Mouse (Mus musculus) testis, adult 2 months (tissue): ENCODE data around the gene Dnm2. TPM values are rescaled to one million over a fixed set of nuclear protein-coding genes. Genes with fewer than 3 reads are reported as not detected.

ENCODE experiments used
- H3K27ac ChIP-seq: fragments of 200-500 bp; 2 replicates; pipeline ENCODE4 v1.5.1; 2012; ENCODE audit warnings: low read depth, low read length; ENCODE audit not compliant: control insufficient read depth, insufficient read depth
- H3K27me3 ChIP-seq: fragments of 200-500 bp; 2 replicates; pipeline ENCODE4 v1.6.1; 2012; ENCODE audit warnings: mild to moderate bottlenecking, low read length, moderate library complexity; ENCODE audit not compliant: control insufficient read depth, insufficient read depth
- H3K36me3 ChIP-seq: fragments of 200-500 bp; 2 replicates; pipeline ENCODE4 v1.6.1; 2012; ENCODE audit warnings: mild to moderate bottlenecking, low read length; ENCODE audit not compliant: control insufficient read depth, insufficient read depth
- H3K4me1 ChIP-seq: fragments of 200-500 bp; 2 replicates; pipeline ENCODE4 v1.6.1; 2012; ENCODE audit warnings: low read length; ENCODE audit not compliant: control insufficient read depth, insufficient read depth
- H3K4me3 ChIP-seq: fragments of 200-500 bp; 2 replicates; pipeline ENCODE4 v1.5.1; 2012; ENCODE audit warnings: low read depth, mild to moderate bottlenecking, low read length, moderate library complexity, mixed read lengths; ENCODE audit not compliant: control insufficient read depth
- CTCF ChIP-seq: fragments of 200-500 bp; IDR thresholded peaks from 2 replicates; pipeline ENCODE4 v1.5.1; 2012; ENCODE audit warnings: low read depth, mild to moderate bottlenecking, inconsistent platforms, low read length, moderate library complexity; ENCODE audit not compliant: control insufficient read depth, insufficient read depth, insufficient replicate concordance
- POLR2A ChIP-seq: fragments of 200-500 bp; IDR thresholded peaks from 2 replicates; pipeline ENCODE4 v1.6.1; 2012; ENCODE audit warnings: low read depth, mild to moderate bottlenecking, inconsistent platforms, low read length, moderate library complexity; ENCODE audit not compliant: control insufficient read depth
- polyA plus RNA-seq: library from polyadenylated mRNA; depleted of rRNA; stranded (reverse); fragments of >200 nt; gene quantifications from 2 replicates; pipeline ENCODE4 v1.2.3, GENCODE M21; 2012; rRNA removed

The Dnm2 gene
- polyA plus RNA-seq = 158 and 183 TPM in 2 replicates

DNA sequence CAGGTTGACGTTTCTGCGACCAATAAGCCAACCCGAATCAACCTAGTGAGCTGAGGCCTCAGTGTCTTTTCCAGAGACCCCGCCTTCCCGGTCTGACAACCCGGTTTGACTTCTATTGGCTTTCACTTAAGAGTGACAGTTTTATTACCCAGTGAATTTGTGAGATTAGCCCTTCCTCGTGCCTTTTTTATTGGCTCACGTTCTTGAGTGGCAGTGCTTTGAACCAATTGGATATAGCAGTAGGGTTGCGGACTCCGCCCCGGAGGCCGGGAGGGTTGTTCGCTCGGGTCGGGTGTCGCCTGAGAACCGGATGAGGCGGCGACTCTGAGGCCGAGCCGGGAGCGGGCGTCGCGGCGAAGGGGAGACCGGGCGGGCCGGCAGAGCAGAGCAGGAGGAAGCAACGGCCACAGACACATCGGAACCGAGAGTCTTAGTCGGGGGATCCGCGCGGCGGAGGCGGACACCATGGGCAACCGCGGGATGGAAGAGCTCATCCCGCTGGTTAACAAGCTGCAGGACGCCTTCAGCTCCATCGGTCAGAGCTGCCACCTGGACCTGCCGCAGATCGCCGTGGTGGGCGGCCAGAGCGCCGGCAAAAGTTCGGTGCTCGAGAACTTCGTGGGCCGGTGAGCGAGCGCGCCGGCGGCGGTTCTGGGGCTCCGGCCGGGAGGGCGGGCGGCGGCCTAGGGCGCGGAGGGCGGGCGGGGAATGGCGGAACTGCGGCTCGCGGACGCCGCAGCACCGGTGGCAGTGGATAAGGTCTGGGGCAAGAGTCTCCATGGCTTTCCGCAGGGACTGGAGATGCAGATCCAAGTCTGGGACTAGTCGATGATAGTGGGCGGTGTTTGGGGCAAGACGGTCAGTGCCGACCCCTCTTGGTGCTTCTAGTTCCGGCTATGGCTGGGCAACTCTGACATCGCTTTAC lies at the start of gene Dnm2:
Gene Dnm2, plus strand, starts transcription at position 278 of the 925 bp plus-strand sequence.
- TF ChIP-seq POLR2A (peak; percentile 64), CTCF (no peak)
- Histone ChIP-seq H3K27ac (peak within 1 kb of the TSS; percentile 92), H3K4me3 (peak within 1 kb of the TSS; percentile 97), H3K36me3 (no peaks in the 10 kb centered on the region), H3K4me1 (peaks cover 9% of the 10 kb centered on the region), H3K27me3 (no peaks in the 10 kb centered on the region)

- peaks cover 1% of the 10 kb centered on the region; the same call in 1 of the 2 replicates for H3K36me3 ChIP-seq
These were observed 45.5 kb upstream of the Dnm2 start for GRCm38 (mm10) chr9:21379195-21379594.

GRCm38 (mm10) chr9:21380868-21381267 lies 43.8 kb upstream of the Dnm2 start:
- Histone ChIP-seq H3K4me3 (no peak overlapping the region), H3K36me3 (peaks cover 1% of the 10 kb centered on the region; the same call in 1 of the 2 replicates), H3K27ac (no peak overlapping the region), H3K27me3 (no peaks in the 10 kb centered on the region), H3K4me1 (peaks cover 6% of the 10 kb centered on the region; the same call in 1 of the 2 replicates)
- TF ChIP-seq CTCF = no peak
- TF ChIP-seq POLR2A = no peak

More at GRCm38 (mm10) chr9:21379195-21379594, 45.5 kb upstream of the Dnm2 start:
- H3K4me1 ChIP-seq = peaks cover 8% of the 10 kb centered on the region; the same call in 1 of the 2 replicates
- no peaks in the 10 kb centered on the region for H3K27me3 ChIP-seq
- no peak for TF ChIP-seq CTCF
- TF ChIP-seq POLR2A = no peak
- H3K27ac ChIP-seq = no peak overlapping the region
- H3K4me3 ChIP-seq = no peak overlapping the region

DNA sequence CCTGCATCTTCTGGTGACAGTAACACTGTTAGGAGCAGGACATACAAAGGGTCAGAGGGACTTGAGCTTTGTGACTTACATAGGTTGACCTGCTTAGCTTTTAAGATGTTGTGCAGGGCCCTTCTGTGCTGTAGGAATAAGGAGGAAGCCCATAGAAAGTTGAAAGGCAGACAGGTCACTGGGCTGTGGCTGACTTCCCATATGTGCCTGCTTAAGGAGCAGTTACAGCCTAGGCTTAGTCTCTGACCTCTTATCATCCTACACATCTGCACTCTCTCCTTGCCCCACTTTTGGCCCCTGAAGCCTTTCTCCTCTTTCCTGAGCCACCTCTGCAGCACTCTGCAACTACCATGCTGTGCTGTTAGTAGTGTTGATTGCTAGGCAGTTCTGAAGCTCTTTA lies 40.7 kb upstream of the Dnm2 start:
- TF ChIP-seq POLR2A = no peak
- no peak for TF ChIP-seq CTCF
- Histone ChIP-seq H3K36me3 (peaks cover 1% of the 10 kb centered on the region; the same call in 1 of the 2 replicates), H3K4me1 (peaks cover 3% of the 10 kb centered on the region; the same call in 1 of the 2 replicates)

DNA sequence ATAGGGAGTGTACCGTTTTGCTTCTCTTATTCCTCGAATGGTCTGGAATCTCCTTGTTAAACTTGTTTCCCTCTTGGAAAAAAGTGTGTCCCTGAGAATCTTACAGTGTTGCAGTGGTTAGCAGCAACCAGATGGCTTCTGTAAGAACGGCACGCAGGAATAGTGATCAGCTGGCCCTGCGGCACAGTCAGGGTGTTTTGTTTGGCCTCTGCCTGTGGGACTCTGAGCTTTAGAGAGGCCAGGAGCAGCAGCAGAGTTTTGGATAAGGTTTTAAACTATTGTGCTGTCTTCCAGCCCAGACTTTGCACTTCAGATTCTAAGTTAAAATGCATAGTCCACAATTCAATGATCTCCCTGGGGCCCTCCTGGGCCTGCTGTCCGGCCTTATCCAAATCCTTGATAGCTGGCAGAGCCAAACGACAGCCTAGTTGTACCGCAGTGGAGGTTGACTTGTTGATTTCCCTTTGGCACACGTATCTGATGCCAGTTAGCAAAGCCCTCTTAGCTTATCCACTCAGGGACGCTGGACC lies 32.0 kb upstream of the Dnm2 start:
- no peak overlapping the region for H3K27ac ChIP-seq
- peaks cover 19% of the 10 kb centered on the region for H3K36me3 ChIP-seq
- no peak overlapping the region for H3K4me3 ChIP-seq
- TF ChIP-seq POLR2A (no peak), CTCF (no peak)
- H3K4me1 ChIP-seq = no peaks in the 10 kb centered on the region
- H3K27me3 ChIP-seq = no peaks in the 10 kb centered on the region

More for the DNA sequence above, 40.7 kb upstream of the Dnm2 start:
- Histone ChIP-seq H3K27ac (no peak overlapping the region), H3K27me3 (no peaks in the 10 kb centered on the region), H3K4me3 (no peak overlapping the region)

DNA sequence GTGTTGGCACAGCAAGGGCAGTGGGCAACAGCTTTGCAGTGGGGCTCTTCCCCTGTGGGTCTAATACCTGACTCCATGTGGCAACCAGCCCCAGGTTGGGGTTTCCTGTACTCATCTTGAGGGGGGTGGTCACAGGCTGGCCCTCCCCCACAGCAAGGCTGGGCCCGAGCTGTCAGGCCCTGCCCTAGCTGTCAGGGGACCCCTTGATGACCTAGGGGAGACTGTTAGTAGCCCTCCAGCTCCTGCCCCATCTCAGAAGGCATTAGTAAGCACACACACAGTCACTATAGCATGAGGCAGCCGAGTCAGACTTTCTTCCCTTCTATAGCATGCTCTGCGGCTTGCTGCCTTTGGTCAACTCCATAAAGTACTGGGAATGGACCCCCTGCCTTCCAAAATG lies 29.0 kb upstream of the Dnm2 start:
- H3K4me1 ChIP-seq = no peaks in the 10 kb centered on the region
- H3K4me3 ChIP-seq = no peak overlapping the region
- no peak for TF ChIP-seq CTCF
- no peak for TF ChIP-seq POLR2A
- peaks cover 23% of the 10 kb centered on the region for H3K36me3 ChIP-seq
- H3K27me3 ChIP-seq = no peaks in the 10 kb centered on the region
- H3K27ac ChIP-seq = no peak overlapping the region

DNA sequence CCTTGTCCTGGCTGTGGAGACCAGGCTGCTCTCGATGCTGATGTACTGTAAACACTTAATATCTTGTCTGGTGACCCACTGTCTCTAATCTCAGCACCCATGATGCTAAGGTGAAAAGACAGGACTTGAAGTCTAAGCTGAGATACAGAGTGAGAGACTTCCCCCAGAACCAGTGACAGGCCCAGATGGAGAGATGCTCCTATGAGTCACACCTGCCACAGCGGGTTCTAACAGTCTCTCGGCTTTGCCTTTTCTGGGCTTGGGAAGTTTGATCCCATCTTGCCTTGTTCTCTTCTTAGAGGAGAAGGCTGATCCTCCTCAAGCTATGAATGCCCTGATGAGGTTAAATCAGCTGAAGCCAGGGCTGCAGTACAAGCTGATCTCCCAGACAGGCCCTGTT lies 27.5 kb upstream of the Dnm2 start:
- peaks cover 21% of the 10 kb centered on the region for H3K36me3 ChIP-seq
- H3K27ac ChIP-seq = no peak overlapping the region
- H3K4me3 ChIP-seq = no peak overlapping the region

More for the DNA sequence above, 27.5 kb upstream of the Dnm2 start:
- Histone ChIP-seq H3K27me3 (no peaks in the 10 kb centered on the region), H3K4me1 (no peaks in the 10 kb centered on the region)
- no peak for TF ChIP-seq CTCF
